Mouse (Mus musculus): ENCODE measurements around the gene Ppp1r13b.

Gene Ppp1r13b

GRCm38 (mm10) chr12:111882022-111882421 is 25.9 kb downstream of the Ppp1r13b start:
- no peak for DNase-seq (ENCODE audit: low spot score)

GRCm38 (mm10) chr12:111878213-111878612 is 29.7 kb downstream of the Ppp1r13b start:
- DNase-seq (ENCODE audit: low spot score), result peak; percentile 86

GRCm38 (mm10) chr12:111875499-111875898 is 32.4 kb downstream of the Ppp1r13b start:
- no peak for DNase-seq (ENCODE audit: low spot score)

GRCm38 (mm10) chr12:111874601-111875140 is 33.2 kb downstream of the Ppp1r13b start:
- DNase-seq (ENCODE audit: low spot score), result no peak

- no peak for DNase-seq (ENCODE audit: low spot score)
Observed at GRCm38 (mm10) chr12:111872079-111872478, 35.8 kb downstream of the Ppp1r13b start.

- no peak for DNase-seq (ENCODE audit: low spot score)
Observed at GRCm38 (mm10) chr12:111870811-111871210, 37.1 kb downstream of the Ppp1r13b start.

- DNase-seq (ENCODE audit: low spot score), result no peak
Observed at GRCm38 (mm10) chr12:111869806-111870205, 38.1 kb downstream of the Ppp1r13b start.

- no peak for DNase-seq (ENCODE audit: low spot score)
Observed at GRCm38 (mm10) chr12:111864206-111864824, 43.6 kb downstream of the Ppp1r13b start.

GRCm38 (mm10) chr12:111855448-111855847 is 52.5 kb downstream of the Ppp1r13b start:
- no peak for DNase-seq (ENCODE audit: low spot score)

GRCm38 (mm10) chr12:111853546-111853945 is 54.4 kb downstream of the Ppp1r13b start:
- no peak for DNase-seq (ENCODE audit: low spot score)

GRCm38 (mm10) chr12:111853011-111853436 is 54.9 kb downstream of the Ppp1r13b start:
- no peak for DNase-seq (ENCODE audit: low spot score)

GRCm38 (mm10) chr12:111851745-111852144 is 56.2 kb downstream of the Ppp1r13b start:
- no peak for DNase-seq (ENCODE audit: low spot score)

GRCm38 (mm10) chr12:111851235-111851634 is 56.7 kb downstream of the Ppp1r13b start:
- DNase-seq (ENCODE audit: low spot score), result no peak

GRCm38 (mm10) chr12:111848300-111848798 is 59.6 kb downstream of the Ppp1r13b start:
- no peak for DNase-seq (ENCODE audit: low spot score)

GRCm38 (mm10) chr12:111846815-111847214 is 61.1 kb downstream of the Ppp1r13b start:
- DNase-seq (ENCODE audit: low spot score), result no peak

GRCm38 (mm10) chr12:111845953-111846352 is 62.0 kb downstream of the Ppp1r13b start:
- DNase-seq (ENCODE audit: low spot score), result no peak

GRCm38 (mm10) chr12:111843470-111843869 is 64.4 kb downstream of the Ppp1r13b start:
- DNase-seq (ENCODE audit: low spot score), result no peak

- no peak for DNase-seq (ENCODE audit: low spot score)
Observed at GRCm38 (mm10) chr12:111842565-111843433, 65.1 kb downstream of the Ppp1r13b start.

- no peak for DNase-seq (ENCODE audit: low spot score)
Observed at GRCm38 (mm10) chr12:111833457-111833856, 74.5 kb downstream of the Ppp1r13b start.

GRCm38 (mm10) chr12:111832643-111833042 is 75.3 kb downstream of the Ppp1r13b start:
- no peak for DNase-seq (ENCODE audit: low spot score)

- no peak for DNase-seq (ENCODE audit: low spot score)
Observed at GRCm38 (mm10) chr12:111830375-111830774, 77.5 kb downstream of the Ppp1r13b start.

- no peak for DNase-seq (ENCODE audit: low spot score)
Observed at GRCm38 (mm10) chr12:111829954-111830353, 78.0 kb downstream of the Ppp1r13b start.

GRCm38 (mm10) chr12:111829447-111829846 is 78.5 kb downstream of the Ppp1r13b start:
- no peak for DNase-seq (ENCODE audit: low spot score)

Data from layer of hippocampus, adult 11-12 months (tissue).